Mouse (Mus musculus): Measurements from ENCODE around the gene F12. TPM values are rescaled to one million over a fixed set of nuclear protein-coding genes. Genes with fewer than 3 reads are reported as not detected.
A peak's percentile ranks its signal among the peaks of the same experiment; 100 is the strongest.

Gene F12
- polyA plus RNA-seq, 1 experiment: 0.39 TPM

GRCm38 (mm10) chr13:55407341-55407740, 19.3 kb downstream of the F12 start:
- WGBS: 88% methylated on average over 4 of the region's 4 CpGs
- DNase-seq: no peak
- no peak overlapping the region for H3K4me3 ChIP-seq (ENCODE audit: control insufficient read depth, insufficient read depth, low read length)
- TF ChIP-seq POLR2A (IDR thresholded peaks at IDR 0.05; ENCODE audit: control insufficient read depth, extremely low read depth, insufficient read depth, low read length, poor library complexity): no peak
- no peak for TF ChIP-seq CTCF (IDR thresholded peaks at IDR 0.05; ENCODE audit: borderline replicate concordance, control insufficient read depth, extremely low read depth, insufficient read depth, low read length, poor library complexity)
- peaks cover 14% of the 10 kb centered on the region for H3K4me1 ChIP-seq (replicated peaks; ENCODE audit: control insufficient read depth, insufficient read depth, low read length)
- no peaks in the 10 kb centered on the region for H3K36me3 ChIP-seq (ENCODE audit: control insufficient read depth, insufficient read depth, low read length)
- H3K27me3 ChIP-seq (ENCODE audit: control insufficient read depth, insufficient read depth, low read length): no peaks in the 10 kb centered on the region
- no peak overlapping the region for H3K27ac ChIP-seq (ENCODE audit: control insufficient read depth, insufficient read depth, low read length)

- WGBS: 9% methylated on average over 13 of the region's 13 CpGs
- peak; percentile 73 for DNase-seq
- Histone ChIP-seq H3K27me3 (ENCODE audit: control insufficient read depth, insufficient read depth, low read length) (no peaks in the 10 kb centered on the region), H3K27ac (ENCODE audit: control insufficient read depth, insufficient read depth, low read length) (peak overlapping the region; percentile 26), H3K36me3 (ENCODE audit: control insufficient read depth, insufficient read depth, low read length) (no peaks in the 10 kb centered on the region), H3K4me3 (ENCODE audit: control insufficient read depth, insufficient read depth, low read length) (no peak overlapping the region), H3K4me1 (replicated peaks; ENCODE audit: control insufficient read depth, insufficient read depth, low read length) (peaks cover 14% of the 10 kb centered on the region)
- TF ChIP-seq POLR2A (IDR thresholded peaks at IDR 0.05; ENCODE audit: control insufficient read depth, extremely low read depth, insufficient read depth, low read length, poor library complexity) (no peak), CTCF (IDR thresholded peaks at IDR 0.05; ENCODE audit: borderline replicate concordance, control insufficient read depth, extremely low read depth, insufficient read depth, low read length, poor library complexity) (no peak)
These were observed 20.7 kb downstream of the F12 start for GRCm38 (mm10) chr13:55405783-55406390.

GRCm38 (mm10) chr13:55404853-55405782, 21.5 kb downstream of the F12 start:
- TF ChIP-seq CTCF (IDR thresholded peaks at IDR 0.05; ENCODE audit: borderline replicate concordance, control insufficient read depth, extremely low read depth, insufficient read depth, low read length, poor library complexity) (peak; percentile 93), POLR2A (IDR thresholded peaks at IDR 0.05; ENCODE audit: control insufficient read depth, extremely low read depth, insufficient read depth, low read length, poor library complexity) (no peak)
- Histone ChIP-seq H3K4me1 (replicated peaks; ENCODE audit: control insufficient read depth, insufficient read depth, low read length) (peaks cover 14% of the 10 kb centered on the region), H3K27me3 (ENCODE audit: control insufficient read depth, insufficient read depth, low read length) (no peaks in the 10 kb centered on the region), H3K4me3 (ENCODE audit: control insufficient read depth, insufficient read depth, low read length) (no peak overlapping the region), H3K27ac (ENCODE audit: control insufficient read depth, insufficient read depth, low read length) (peak overlapping the region; percentile 26), H3K36me3 (ENCODE audit: control insufficient read depth, insufficient read depth, low read length) (no peaks in the 10 kb centered on the region)
- WGBS: 8% methylated on average over 11 of the region's 11 CpGs
- DNase-seq: peak; percentile 88

GRCm38 (mm10) chr13:55403935-55404852, 22.4 kb downstream of the F12 start:
- Histone ChIP-seq H3K4me3 (ENCODE audit: control insufficient read depth, insufficient read depth, low read length) (no peak overlapping the region), H3K4me1 (replicated peaks; ENCODE audit: control insufficient read depth, insufficient read depth, low read length) (peaks cover 14% of the 10 kb centered on the region), H3K36me3 (ENCODE audit: control insufficient read depth, insufficient read depth, low read length) (no peaks in the 10 kb centered on the region), H3K27ac (ENCODE audit: control insufficient read depth, insufficient read depth, low read length) (no peak overlapping the region), H3K27me3 (ENCODE audit: control insufficient read depth, insufficient read depth, low read length) (no peaks in the 10 kb centered on the region)
- TF ChIP-seq POLR2A (IDR thresholded peaks at IDR 0.05; ENCODE audit: control insufficient read depth, extremely low read depth, insufficient read depth, low read length, poor library complexity) (no peak), CTCF (IDR thresholded peaks at IDR 0.05; ENCODE audit: borderline replicate concordance, control insufficient read depth, extremely low read depth, insufficient read depth, low read length, poor library complexity) (no peak)
- WGBS: 65% methylated on average over 15 of the region's 15 CpGs
- DNase-seq: no peak

GRCm38 (mm10) chr13:55403266-55403665, 23.3 kb downstream of the F12 start:
- TF ChIP-seq POLR2A (IDR thresholded peaks at IDR 0.05; ENCODE audit: control insufficient read depth, extremely low read depth, insufficient read depth, low read length, poor library complexity) (no peak), CTCF (IDR thresholded peaks at IDR 0.05; ENCODE audit: borderline replicate concordance, control insufficient read depth, extremely low read depth, insufficient read depth, low read length, poor library complexity) (no peak)
- Histone ChIP-seq H3K36me3 (ENCODE audit: control insufficient read depth, insufficient read depth, low read length) (no peaks in the 10 kb centered on the region), H3K4me3 (ENCODE audit: control insufficient read depth, insufficient read depth, low read length) (no peak overlapping the region), H3K27me3 (ENCODE audit: control insufficient read depth, insufficient read depth, low read length) (no peaks in the 10 kb centered on the region), H3K27ac (ENCODE audit: control insufficient read depth, insufficient read depth, low read length) (no peak overlapping the region), H3K4me1 (replicated peaks; ENCODE audit: control insufficient read depth, insufficient read depth, low read length) (peaks cover 14% of the 10 kb centered on the region)
- WGBS: 87% methylated on average over 7 of the region's 7 CpGs
- no peak for DNase-seq

GRCm38 (mm10) chr13:55400039-55400346, 26.6 kb downstream of the F12 start:
- H3K36me3 ChIP-seq (ENCODE audit: control insufficient read depth, insufficient read depth, low read length): no peaks in the 10 kb centered on the region
- no peak overlapping the region for H3K4me3 ChIP-seq (ENCODE audit: control insufficient read depth, insufficient read depth, low read length)
- DNase-seq: no peak
- peaks cover 4% of the 10 kb centered on the region for H3K4me1 ChIP-seq (replicated peaks; ENCODE audit: control insufficient read depth, insufficient read depth, low read length)
- no peaks in the 10 kb centered on the region; the same call in 1 of the 2 replicates for H3K27me3 ChIP-seq (ENCODE audit: control insufficient read depth, insufficient read depth, low read length)
- no peak for TF ChIP-seq CTCF (IDR thresholded peaks at IDR 0.05; ENCODE audit: borderline replicate concordance, control insufficient read depth, extremely low read depth, insufficient read depth, low read length, poor library complexity)
- TF ChIP-seq POLR2A (IDR thresholded peaks at IDR 0.05; ENCODE audit: control insufficient read depth, extremely low read depth, insufficient read depth, low read length, poor library complexity): no peak
- 80% methylated on average over 1 of the region's 1 CpGs for WGBS
- no peak overlapping the region for H3K27ac ChIP-seq (ENCODE audit: control insufficient read depth, insufficient read depth, low read length)
